Mouse (Mus musculus) embryonic facial prominence, embryonic 14.5 days (tissue): Measurements from ENCODE around the gene Alpk3. TPM values are rescaled to one million over a fixed set of nuclear protein-coding genes. Genes with fewer than 3 reads are reported as not detected.

ENCODE experiments used
- ATAC-seq: fragments of 200-750 bp; cut with Nextera tagmentation; 2 replicates; pipeline ENCODE4 v1.8.0; 2017; ENCODE audit warnings: low read depth, moderate number of reproducible peaks, moderate TSS enrichment
- DNase-seq: peaks from one replicate; pipeline ENCODE4 v3.0.0-alpha.2; 2015; ENCODE audit warnings: low spot score
- H3K27ac ChIP-seq: fragments of 300-500 bp; sonication (generic); replicated peaks from 2 replicates; pipeline ENCODE4 v1.5.1; 2014; ENCODE audit warnings: low read depth, mild to moderate bottlenecking, low read length, moderate library complexity
- H3K27me3 ChIP-seq: fragments of 300-500 bp; sonication (generic); replicated peaks from 2 replicates; pipeline ENCODE4 v1.6.1; 2014; ENCODE audit warnings: low read length; ENCODE audit not compliant: control insufficient read depth, insufficient read depth
- H3K36me3 ChIP-seq: fragments of 300-500 bp; sonication (generic); 2 replicates; pipeline ENCODE4 v1.6.1; 2014; ENCODE audit warnings: low read length, mixed read lengths; ENCODE audit not compliant: control insufficient read depth, insufficient read depth
- H3K4me1 ChIP-seq: fragments of 300-500 bp; sonication (generic); 2 replicates; pipeline ENCODE4 v1.6.1; 2014; ENCODE audit warnings: antibody characterized with exemption, low read length; ENCODE audit not compliant: control insufficient read depth, insufficient read depth
- H3K4me2 ChIP-seq: fragments of 300-500 bp; sonication (generic); 2 replicates; pipeline ENCODE4 v1.6.1; 2014; ENCODE audit warnings: low read depth, mild to moderate bottlenecking, low read length, moderate library complexity, mixed read lengths
- H3K4me3 ChIP-seq: fragments of 300-500 bp; sonication (generic); 2 replicates; pipeline ENCODE4 v1.5.1; 2014; ENCODE audit warnings: low read depth, mild to moderate bottlenecking, low read length
- H3K9ac ChIP-seq: fragments of 300-500 bp; sonication (generic); 2 replicates; pipeline ENCODE4 v1.6.1; 2014; ENCODE audit warnings: low read depth, mild to moderate bottlenecking, low read length, moderate library complexity, mixed read lengths
- H3K9me3 ChIP-seq: fragments of 300-500 bp; sonication (generic); 2 replicates; pipeline ENCODE4 v1.6.1; 2016; ENCODE audit warnings: low read length; ENCODE audit not compliant: control insufficient read depth
- WGBS: fragments of 180-500 bp; shearing (Covaris S2); extraction: QIAGEN DNeasy Blood & Tissue Kit; methylation state at CpG from one replicate; pipeline ENCODE4 v1.1.7; 2014; 5-methylcytosine and 5-hydroxymethylcytosine counted together
- polyA plus RNA-seq: library from polyadenylated mRNA; unstranded; fragments of >200 nt; fragmentation: Nextera tagmentation; extraction: Ambion mirVana; gene quantifications from 2 replicates; pipeline ENCODE4 v1.2.1, GENCODE M21; 2014

Alpk3 gene
- polyA plus RNA-seq, 1 experiment from 2014 or later, result 7.9 TPM

DNA sequence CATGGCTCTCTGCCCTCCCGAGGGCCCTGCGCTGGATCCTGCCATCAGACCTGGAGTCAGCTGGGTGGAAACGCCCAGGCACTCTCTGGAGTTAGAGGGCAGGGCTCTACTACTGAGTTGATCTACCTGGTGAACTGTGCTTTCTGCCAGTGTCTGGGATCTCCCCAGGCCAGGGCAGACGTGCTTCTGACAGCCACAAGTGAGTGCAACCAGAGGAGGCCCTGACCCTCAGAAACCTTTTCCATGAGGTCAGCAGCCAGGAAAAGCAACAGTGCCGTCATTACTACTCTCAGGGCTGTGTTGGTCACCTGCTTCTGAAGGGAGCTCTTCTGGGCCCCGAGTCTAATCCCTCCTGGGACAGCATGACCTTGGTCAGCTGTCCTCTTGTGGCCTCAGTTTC lies 19.6 kb downstream of the Alpk3 start:
- WGBS, result 46% methylated on average over 6 of the region's 6 CpGs
- peaks cover 7% of the 10 kb centered on the region; the same call in 1 of the 2 replicates for H3K4me1 ChIP-seq

DNA sequence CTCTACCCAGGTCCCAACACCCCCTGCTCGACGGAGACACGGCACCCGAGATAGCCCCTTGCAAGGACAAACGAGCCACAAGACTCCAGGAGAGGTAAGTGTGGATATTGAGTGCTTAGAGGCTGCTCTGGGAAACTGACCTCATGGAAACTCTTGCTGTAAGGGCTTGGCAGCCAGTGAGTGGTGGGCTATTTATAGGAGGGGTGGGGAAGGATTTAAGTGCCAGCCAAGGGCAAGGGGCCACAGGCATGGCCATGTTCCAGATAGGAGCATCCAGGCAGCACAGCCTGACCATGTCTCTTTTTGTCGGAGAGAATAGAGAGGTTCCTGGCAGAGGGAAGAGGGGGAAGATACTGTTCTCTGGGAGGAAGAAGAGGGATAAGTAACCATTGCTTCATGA lies 21.3 kb downstream of the Alpk3 start:
- no peak overlapping the region for H3K9ac ChIP-seq
- ATAC-seq (no peak), DNase-seq (no peak)
- 89% methylated on average over 6 of the region's 6 CpGs for WGBS
- H3K36me3 ChIP-seq, result no peaks in the 10 kb centered on the region
- no peaks in the 10 kb centered on the region for H3K27me3 ChIP-seq
- no peaks in the 10 kb centered on the region for H3K9me3 ChIP-seq
- no peak overlapping the region for H3K4me2 ChIP-seq
- H3K4me1 ChIP-seq, result no peaks in the 10 kb centered on the region
- no peak overlapping the region for H3K27ac ChIP-seq
- H3K4me3 ChIP-seq, result no peak overlapping the region

More for the DNA sequence above, 19.6 kb downstream of the Alpk3 start:
- Histone ChIP-seq H3K9me3 (no peaks in the 10 kb centered on the region), H3K27me3 (no peaks in the 10 kb centered on the region), H3K9ac (no peak overlapping the region), H3K27ac (no peak overlapping the region), H3K4me3 (no peak overlapping the region), H3K4me2 (no peak overlapping the region), H3K36me3 (no peaks in the 10 kb centered on the region)
- no peak for DNase-seq
- ATAC-seq, result no peak

DNA sequence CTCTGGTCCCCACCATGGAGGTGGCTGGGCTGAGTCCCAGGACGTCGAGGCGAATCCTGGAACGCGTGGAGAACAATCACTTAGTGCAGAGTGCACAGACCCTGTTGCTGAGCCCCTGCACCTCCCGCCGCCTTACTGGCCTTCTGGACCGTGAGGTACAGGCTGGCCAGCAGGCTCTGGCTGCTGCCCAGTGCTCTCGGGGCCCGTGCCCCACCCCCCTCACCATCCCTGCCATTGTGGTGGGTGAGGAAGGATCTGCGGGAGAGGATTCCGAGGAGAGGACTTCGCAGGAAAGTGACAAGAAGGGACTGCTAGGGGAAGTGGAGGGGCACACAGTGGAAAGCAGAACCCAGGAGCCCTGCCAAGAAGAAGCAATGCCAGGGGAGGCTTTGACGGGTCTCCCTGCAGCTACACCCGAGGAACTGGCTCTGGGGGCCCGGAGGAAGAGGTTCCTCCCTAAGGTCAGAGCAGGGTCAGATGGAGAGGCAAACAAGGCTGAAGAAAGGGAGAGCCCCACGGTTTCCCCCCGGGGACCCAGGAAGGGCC lies 36.1 kb downstream of the Alpk3 start:
- Histone ChIP-seq H3K36me3 (no peaks in the 10 kb centered on the region), H3K27me3 (no peaks in the 10 kb centered on the region), H3K4me1 (no peaks in the 10 kb centered on the region), H3K4me2 (no peak overlapping the region), H3K4me3 (no peak overlapping the region), H3K27ac (no peak overlapping the region), H3K9ac (no peak overlapping the region), H3K9me3 (no peaks in the 10 kb centered on the region)
- ATAC-seq (no peak), DNase-seq (no peak)
- 62% methylated on average over 18 of the region's 18 CpGs for WGBS

DNA sequence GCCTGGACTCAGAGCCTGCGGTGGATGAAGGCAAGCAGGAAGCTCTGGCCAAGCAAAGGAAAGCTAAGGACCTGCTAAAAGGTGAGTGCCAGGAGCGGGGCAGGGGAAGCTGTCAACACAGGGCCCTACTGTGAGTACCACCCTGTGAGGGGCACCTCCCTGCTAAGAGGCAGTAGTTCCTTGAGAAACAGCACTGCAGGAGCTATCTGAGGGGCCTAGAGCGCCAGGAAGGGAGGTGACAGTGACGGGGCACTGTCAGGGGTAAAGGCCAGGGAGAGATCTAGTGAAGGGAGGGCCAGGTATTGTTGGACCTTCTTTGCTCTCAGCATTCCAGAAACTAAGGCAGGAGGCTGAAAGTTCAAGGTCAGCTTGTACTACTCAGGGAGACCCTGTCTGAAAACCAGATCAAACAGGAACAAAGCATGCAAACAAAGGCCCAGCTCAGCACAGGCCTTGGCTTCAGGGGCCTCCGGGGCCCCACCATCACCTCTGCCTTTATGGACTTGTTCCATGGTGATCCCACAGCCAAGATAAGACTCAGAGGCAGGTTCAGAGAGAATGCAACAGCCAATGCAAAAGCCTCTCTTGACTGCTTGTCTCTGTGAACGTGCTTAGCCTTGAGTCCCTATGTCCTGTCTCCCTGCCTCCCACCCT lies 36.8 kb downstream of the Alpk3 start:
- 75% methylated on average over 6 of the region's 6 CpGs for WGBS
- ATAC-seq, result no peak
- Histone ChIP-seq H3K4me2 (no peak overlapping the region), H3K36me3 (no peaks in the 10 kb centered on the region), H3K9me3 (no peaks in the 10 kb centered on the region), H3K4me1 (no peaks in the 10 kb centered on the region), H3K27ac (no peak overlapping the region), H3K27me3 (no peaks in the 10 kb centered on the region), H3K9ac (no peak overlapping the region), H3K4me3 (no peak overlapping the region)
- DNase-seq, result no peak

DNA sequence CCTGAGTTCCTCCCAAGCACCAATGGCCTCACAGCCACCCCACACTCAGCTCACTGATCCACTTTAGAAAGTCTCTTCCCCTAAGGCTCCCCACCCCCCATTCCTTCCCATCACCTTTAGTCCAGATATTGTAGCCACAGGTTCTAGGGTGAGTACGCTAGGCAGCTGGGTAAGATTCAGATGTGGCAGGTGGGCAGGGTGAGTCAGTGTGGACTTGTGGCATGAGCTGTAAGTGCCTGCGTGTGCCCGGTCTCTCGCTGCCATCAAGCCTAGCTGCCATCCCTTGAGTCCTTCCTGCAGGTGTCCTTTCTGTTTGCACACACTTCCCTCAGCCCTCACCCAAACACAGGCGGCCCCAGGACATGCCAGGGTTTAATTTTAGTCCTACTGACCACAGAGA lies 42.9 kb downstream of the Alpk3 start:
- H3K4me2 ChIP-seq, result no peak overlapping the region
- no peaks in the 10 kb centered on the region for H3K4me1 ChIP-seq
- 67% methylated on average over 5 of the region's 5 CpGs for WGBS
- no peaks in the 10 kb centered on the region for H3K9me3 ChIP-seq
- no peak overlapping the region for H3K4me3 ChIP-seq
- no peaks in the 10 kb centered on the region for H3K27me3 ChIP-seq
- H3K36me3 ChIP-seq, result no peaks in the 10 kb centered on the region
- no peak overlapping the region for H3K9ac ChIP-seq
- ATAC-seq (no peak), DNase-seq (no peak)
- no peak overlapping the region for H3K27ac ChIP-seq

DNA sequence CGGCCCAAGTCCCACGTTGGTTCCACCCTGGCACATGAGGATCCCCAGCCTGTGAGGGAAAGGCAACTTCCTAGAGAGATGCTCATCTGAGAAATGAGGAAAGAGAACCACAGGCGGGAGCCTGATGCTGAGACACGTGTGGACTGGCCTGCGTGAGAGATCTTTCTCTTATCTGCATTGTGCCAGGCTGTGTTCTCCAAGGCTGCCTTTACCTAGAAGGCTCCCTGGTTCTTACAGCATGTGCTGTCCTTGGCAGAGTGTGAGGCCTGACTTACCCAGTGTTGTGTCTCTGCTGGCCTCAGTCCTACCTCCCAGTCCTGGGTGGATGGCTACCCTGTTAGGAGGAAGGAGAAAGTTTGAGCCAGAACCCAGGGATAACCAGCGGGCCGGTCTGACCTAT lies 45.5 kb downstream of the Alpk3 start:
- H3K36me3 ChIP-seq, result no peaks in the 10 kb centered on the region
- DNase-seq, result no peak
- no peaks in the 10 kb centered on the region for H3K27me3 ChIP-seq
- WGBS, result 87% methylated on average over 7 of the region's 7 CpGs
- H3K4me1 ChIP-seq, result no peaks in the 10 kb centered on the region
- no peak overlapping the region for H3K9ac ChIP-seq
- no peaks in the 10 kb centered on the region for H3K9me3 ChIP-seq
- no peak overlapping the region for H3K27ac ChIP-seq
- no peak overlapping the region for H3K4me3 ChIP-seq
- no peak overlapping the region for H3K4me2 ChIP-seq
- ATAC-seq, result no peak

DNA sequence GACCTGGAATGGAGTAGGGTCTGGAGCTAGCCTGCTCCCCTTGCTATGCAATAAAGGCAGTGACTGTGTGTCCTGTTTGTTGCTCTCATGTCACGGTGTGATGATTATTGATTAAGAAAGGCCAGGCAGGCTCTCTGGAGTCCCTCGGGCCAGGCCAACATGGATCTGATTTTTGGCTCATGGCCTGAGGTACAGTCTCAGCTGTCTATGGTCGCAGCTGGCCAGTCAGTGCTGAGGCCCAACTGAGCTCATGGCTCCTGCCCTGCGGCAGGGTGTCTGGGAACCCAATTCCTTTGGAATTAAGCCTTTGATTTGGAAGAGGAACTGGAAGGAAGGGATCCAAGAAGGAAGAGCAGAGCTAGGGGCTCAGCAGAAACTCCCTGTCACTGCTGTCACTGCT lies 48.1 kb downstream of the Alpk3 start:
- Histone ChIP-seq H3K27me3 (no peaks in the 10 kb centered on the region), H3K4me2 (no peak overlapping the region), H3K36me3 (no peaks in the 10 kb centered on the region), H3K9me3 (no peaks in the 10 kb centered on the region), H3K27ac (no peak overlapping the region), H3K9ac (no peak overlapping the region), H3K4me3 (no peak overlapping the region), H3K4me1 (peaks cover 4% of the 10 kb centered on the region; the same call in 1 of the 2 replicates)
- 48% methylated on average over 4 of the region's 4 CpGs for WGBS
- no peak for ATAC-seq
- no peak for DNase-seq

DNA sequence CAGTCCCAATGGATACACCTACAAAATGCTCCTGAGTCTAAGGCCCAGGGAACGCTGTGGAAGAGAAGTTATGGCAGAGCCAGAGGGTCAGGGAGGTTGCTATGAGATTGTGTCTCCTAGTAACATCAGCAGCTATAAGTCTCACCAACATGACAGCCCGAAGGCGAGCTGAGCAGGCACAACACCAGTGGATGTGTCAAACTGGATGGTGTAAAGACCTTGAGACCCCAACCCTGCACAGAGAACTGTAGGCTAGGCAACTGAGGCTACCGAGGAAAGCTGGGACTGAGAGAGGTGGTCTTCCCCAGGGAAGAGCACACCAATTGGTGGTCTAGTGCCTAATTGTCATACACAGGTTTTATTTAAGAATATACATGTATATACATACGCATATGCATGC lies 50.8 kb downstream of the Alpk3 start:
- no peak overlapping the region for H3K27ac ChIP-seq
- 87% methylated on average over 5 of the region's 5 CpGs for WGBS
- ATAC-seq (no peak), DNase-seq (no peak)
- no peak overlapping the region for H3K9ac ChIP-seq
- no peaks in the 10 kb centered on the region for H3K27me3 ChIP-seq
- no peaks in the 10 kb centered on the region for H3K9me3 ChIP-seq
- no peaks in the 10 kb centered on the region for H3K36me3 ChIP-seq
- H3K4me1 ChIP-seq, result peaks cover 4% of the 10 kb centered on the region; the same call in 1 of the 2 replicates
- H3K4me2 ChIP-seq, result no peak overlapping the region
- no peak overlapping the region for H3K4me3 ChIP-seq
